15 mouse cellular contexts compared by ENCODE assay signal in genomic region chr13:111868947-111869346, GRCm38 (mm10).
DNase-seq lines count a peak whose midpoint lies in the region; ATAC-seq lines count a peak whose summit lies in the region.
"Had no signal": no experiment of that assay in that cellular context is flagged by ENCODE, and none has a peak within 500 bp of the region (broad histone marks: within the 10 kb centered on the region; RNA-seq: fewer than 3 reads in every experiment).

No protein-coding gene starts in this region.

- H3K4me1 ChIP-seq in megakaryocyte, embryonic 14.5 days, result peaks cover 28% of the 10 kb centered on the region
- H3K4me1 ChIP-seq in limb, embryonic 15.5 days, result peaks cover 10% of the 10 kb centered on the region
- H3K4me1 ChIP-seq in kidney, embryonic 15.5 days, result peaks cover 15% of the 10 kb centered on the region

- H3K9me3 ChIP-seq in megakaryocyte, embryonic 14.5 days, result peaks cover 12% of the 10 kb centered on the region
- H3K9me3 ChIP-seq in limb, embryonic 15.5 days, result no peaks in the 10 kb centered on the region
- H3K9me3 ChIP-seq in kidney, embryonic 15.5 days (replicated peaks), result no peaks in the 10 kb centered on the region

- no peak overlapping the region for H3K4me2 ChIP-seq in limb, embryonic 15.5 days
- no peak overlapping the region for H3K4me2 ChIP-seq in kidney, embryonic 15.5 days
- H3K4me2 ChIP-seq: midbrain, embryonic 12.5 days had no signal

- WGBS in limb, embryonic 15.5 days, result 32% methylated on average over 3 of the region's 3 CpGs
- WGBS in kidney, embryonic 15.5 days, result 38% methylated on average over 3 of the region's 3 CpGs

- no peaks in the 10 kb centered on the region for H3K36me3 ChIP-seq in megakaryocyte, embryonic 14.5 days (replicated peaks; ENCODE audit: low read length)
- H3K36me3 ChIP-seq in limb, embryonic 15.5 days, result no peaks in the 10 kb centered on the region
- no peaks in the 10 kb centered on the region for H3K36me3 ChIP-seq in kidney, embryonic 15.5 days
- H3K36me3 ChIP-seq: midbrain, embryonic 12.5 days had no signal

- H3K9ac ChIP-seq in limb, embryonic 15.5 days, result no peak overlapping the region
- H3K9ac ChIP-seq in kidney, embryonic 15.5 days, result no peak overlapping the region
- H3K9ac ChIP-seq: midbrain, embryonic 12.5 days had no signal

- H3K27ac ChIP-seq in limb, embryonic 15.5 days, result no peak overlapping the region
- H3K27ac ChIP-seq in kidney, embryonic 15.5 days, result no peak overlapping the region
- H3K27ac ChIP-seq: midbrain, embryonic 12.5 days had no signal

- H3K27me3 ChIP-seq in megakaryocyte, embryonic 14.5 days (replicated peaks), result peaks cover 30% of the 10 kb centered on the region
- H3K27me3 ChIP-seq in limb, embryonic 15.5 days, result no peaks in the 10 kb centered on the region
- H3K27me3 ChIP-seq in kidney, embryonic 15.5 days, result no peaks in the 10 kb centered on the region
- H3K27me3 ChIP-seq: midbrain, embryonic 12.5 days had no signal

- peak; percentile 54 for DNase-seq in heart, adult 11 months
- no peak for DNase-seq in heart, adult 8-10 months (ENCODE audit: low spot score)
- peak; percentile 26 for DNase-seq in embryo, embryonic 11 days
- no peak for DNase-seq in adrenal gland, postnatal 4 days (ENCODE audit: low spot score in 2 of 2)
- DNase-seq: cerebellum, adult 11-12 months; heart, postnatal 36 days; kidney, adult 9 months; left cerebral cortex, postnatal 4 days; right cerebral cortex, postnatal 25 days had no signal

- no peak for ATAC-seq in megakaryocyte, adult 5-6 weeks (ENCODE audit: poor library complexity, severe bottlenecking)
- no peak for ATAC-seq in limb, embryonic 15.5 days (ENCODE audit: insufficient number of reproducible peaks, low FRiP score, low TSS enrichment, low read depth)
- no peak for ATAC-seq in kidney, embryonic 15.5 days (replicated peaks; ENCODE audit: low FRiP score)
- ATAC-seq: forebrain, embryonic 14.5 days had no signal

- peak overlapping the region; percentile 46 for H3K4me3 ChIP-seq in megakaryocyte, embryonic 14.5 days (replicated peaks)
- 0 out of 2 replicates have a peak overlapping the region, but pooled peaks have one; percentile 28 for H3K4me3 ChIP-seq in limb, embryonic 15.5 days
- no peak overlapping the region for H3K4me3 ChIP-seq in kidney, embryonic 15.5 days (replicated peaks)
- H3K4me3 ChIP-seq: midbrain, embryonic 12.5 days had no signal

Comparison
In these comparisons a context has a peak if more than half of its experiments do, and no peak if none do; other contexts are left out.
1. DNase-seq: peak in heart, adult 11 months (single experiment) and embryo, embryonic 11 days (single experiment); none in heart, adult 8-10 months (single experiment) and adrenal gland, postnatal 4 days (0 of 2).